Mouse (Mus musculus) stomach, postnatal 0 days (tissue): ENCODE measurements around the gene D5Ertd579e.

Experiments
- CTCF ChIP-seq: IDR thresholded peaks from 2 replicates; pipeline ENCODE4 v1.5.1; 2016; ENCODE audit warnings: antibody characterized with exemption, low read depth, mild to moderate bottlenecking, moderate library complexity
- EP300 ChIP-seq: optimal IDR thresholded peaks from 2 replicates; pipeline ENCODE3; 2016; ENCODE audit warnings: antibody characterized with exemption

DNA sequence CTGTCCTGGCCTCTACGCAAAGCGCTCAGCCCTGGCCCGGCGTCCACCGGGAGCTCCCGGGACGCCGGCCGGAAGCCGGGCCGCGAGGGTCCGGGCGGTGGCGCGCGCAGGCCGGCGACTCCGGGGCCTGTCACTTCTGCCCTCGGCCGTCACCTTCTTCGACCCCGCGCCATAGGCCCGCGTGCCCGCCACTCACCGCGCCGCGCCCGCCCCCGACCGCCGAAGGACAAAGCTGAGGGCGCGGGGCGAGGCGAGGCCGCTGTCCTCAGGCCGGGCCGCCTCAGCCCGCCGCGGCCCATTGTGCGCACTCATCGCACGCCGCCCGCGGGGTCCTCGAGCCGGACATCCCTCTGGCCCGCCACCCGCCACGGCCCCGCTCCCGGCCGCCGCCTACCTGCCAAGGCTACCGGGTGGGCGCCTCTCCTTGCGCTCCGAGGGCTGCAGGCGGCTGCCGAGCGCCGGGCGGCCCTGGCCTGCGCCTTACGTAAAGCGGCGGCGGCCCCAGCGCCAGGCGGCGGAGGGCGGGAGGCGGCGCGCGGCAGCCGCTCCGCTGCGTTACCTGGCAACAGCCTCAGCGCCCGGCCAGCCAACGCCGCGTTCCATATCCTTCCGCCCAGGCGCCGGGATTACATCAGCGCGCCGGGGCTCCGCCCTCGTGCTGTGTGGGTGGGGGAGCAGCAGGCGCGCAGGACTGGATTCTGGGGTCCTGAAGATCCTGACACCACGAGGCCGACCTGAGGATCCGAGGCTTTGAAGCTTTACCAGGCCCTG, at the start of gene D5Ertd579e:
- TF ChIP-seq CTCF (no peak; the same call in 1 of the 2 replicates), EP300 (no peak)
